Mouse (Mus musculus): Measurements from ENCODE around the gene Ica1l. TPM values are rescaled to one million over a fixed set of nuclear protein-coding genes. Genes with fewer than 3 reads are reported as not detected.
"Not testable (repeated sequence)": the region's sequence is repeated elsewhere in the genome, so short reads cannot be mapped to it uniquely, and the experiment has no call there.

Gene Ica1l
- total RNA-seq (2021): 10 to 100 TPM; 37.0 to 38.6 TPM

- peak; percentile 50 to 60 for DNase-seq (ENCODE audit: low spot score in 2 of 2)
- intact Hi-C loops (cut with DNase I): no loop called here
Observed at GRCm38 (mm10) chr1:60042796-60043469, at the start of gene Ica1l. Gene Ica1l, minus strand, starts transcription at chr1:60043184.

- no peak for DNase-seq (ENCODE audit: low spot score in 2 of 2)
- intact Hi-C loops (cut with DNase I): no loop called here
Observed at GRCm38 (mm10) chr1:60076411-60076810, 33.4 kb upstream of the Ica1l start.

GRCm38 (mm10) chr1:60075590-60075989, 32.6 kb upstream of the Ica1l start:
- no peak for DNase-seq (ENCODE audit: low spot score in 2 of 2)
- intact Hi-C loops (cut with DNase I): no loop called here

GRCm38 (mm10) chr1:60074935-60075334, 32.0 kb upstream of the Ica1l start:
- intact Hi-C loops (cut with DNase I): no loop called here
- DNase-seq (ENCODE audit: low spot score in 2 of 2): no peak

DNA sequence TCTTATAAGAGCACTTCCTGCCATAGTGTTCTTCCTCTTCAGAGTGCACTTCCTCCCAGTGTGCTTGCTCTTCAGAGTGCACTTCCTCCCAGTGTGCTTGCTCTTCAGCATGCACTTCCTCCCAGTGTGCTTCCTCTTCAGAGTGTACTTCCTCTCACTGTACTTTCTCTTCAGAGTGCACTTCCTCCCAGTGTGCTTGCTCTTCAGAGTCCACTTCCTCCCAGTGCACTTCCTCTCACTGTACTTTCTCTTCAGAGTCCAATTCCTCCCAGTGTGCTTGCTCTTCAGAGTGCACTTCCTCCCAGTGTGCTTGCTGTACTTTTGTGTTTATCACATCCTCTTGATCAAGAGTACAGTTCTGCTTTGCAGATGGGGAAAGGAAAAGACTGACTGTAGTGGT, 27.7 kb upstream of the Ica1l start:
- intact Hi-C loops (cut with DNase I); DNase-seq (ENCODE audit: low spot score in 2 of 2): not testable (repeated sequence)

- no peak for DNase-seq (ENCODE audit: low spot score in 2 of 2)
- intact Hi-C loops (cut with DNase I): no loop called here
Observed at GRCm38 (mm10) chr1:60056310-60056709, 13.3 kb upstream of the Ica1l start.

- intact Hi-C loops (cut with DNase I): no loop called here
- DNase-seq (ENCODE audit: low spot score in 2 of 2): no peak
Observed at GRCm38 (mm10) chr1:60054659-60055058, 11.7 kb upstream of the Ica1l start.

DNA sequence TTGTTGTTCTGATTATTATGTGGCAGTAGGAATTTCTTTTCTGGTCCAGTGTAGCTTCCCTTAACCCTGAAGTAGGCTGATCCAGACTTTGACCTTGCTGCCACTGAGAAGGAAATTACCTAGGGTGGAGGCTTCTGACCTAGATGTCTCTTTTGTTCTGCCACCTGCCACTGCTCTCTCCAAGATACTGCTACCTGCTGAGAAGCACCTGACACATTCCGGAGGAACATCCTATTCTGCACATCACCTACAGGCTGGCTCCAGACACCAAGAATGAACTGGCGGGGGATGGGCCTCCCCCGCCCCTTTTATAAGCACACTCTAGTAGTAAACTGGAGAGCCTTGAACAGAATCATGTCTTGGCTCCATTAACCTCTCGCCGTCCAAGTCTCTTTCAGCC, 4.5 kb upstream of the Ica1l start:
- intact Hi-C loops (cut with DNase I); DNase-seq (ENCODE audit: low spot score in 2 of 2): not testable (repeated sequence)

DNA sequence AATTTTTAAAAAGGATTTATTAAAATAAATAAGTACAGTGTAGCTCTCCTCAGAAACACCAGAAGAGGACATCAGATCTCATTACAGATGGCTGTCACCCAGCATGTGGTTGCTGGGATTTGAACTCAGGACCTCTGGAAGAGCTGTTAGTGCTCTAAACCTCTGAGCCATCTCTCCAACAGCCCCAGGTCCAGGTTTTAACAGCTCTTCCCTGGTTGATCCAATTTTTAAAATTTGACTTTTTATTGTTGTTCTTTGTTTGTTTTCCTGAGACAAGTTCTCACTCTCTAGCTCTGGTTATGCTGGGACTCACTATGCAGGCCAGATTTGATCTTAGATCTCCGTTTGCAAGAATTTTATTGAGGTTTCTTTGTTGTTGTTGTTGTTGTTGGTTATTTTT, 1.6 kb upstream of the Ica1l start:
- intact Hi-C loops (cut with DNase I): no loop called here
- DNase-seq (ENCODE audit: low spot score in 2 of 2): no peak

- intact Hi-C loops (cut with DNase I): no loop called here
- no peak for DNase-seq (ENCODE audit: low spot score in 2 of 2)
Observed at GRCm38 (mm10) chr1:60042398-60042795, 587 bp downstream of the Ica1l start.

DNA sequence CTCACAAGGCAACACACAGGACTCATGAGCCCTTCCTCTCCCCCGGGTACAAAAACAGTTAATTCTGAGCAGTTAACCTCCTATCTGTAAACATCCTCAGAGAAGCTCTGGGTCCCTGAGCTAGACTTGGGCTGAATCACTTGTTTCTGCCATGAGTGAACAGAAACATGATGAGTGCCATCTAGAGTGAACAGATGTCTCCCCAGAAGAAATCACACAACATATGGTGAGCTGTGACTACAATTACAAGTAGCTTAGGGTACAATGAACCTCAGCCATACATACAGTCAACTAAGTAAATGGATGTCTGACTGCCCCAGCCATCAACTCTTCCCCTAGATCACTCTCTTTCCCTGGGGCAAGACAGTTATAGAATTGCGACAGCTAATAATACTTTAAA, 7.9 kb downstream of the Ica1l start:
- intact Hi-C loops (cut with DNase I): no loop called here
- peak in 1 of 2 experiments; percentile 17 for DNase-seq (ENCODE audit: low spot score in 2 of 2)

- intact Hi-C loops (cut with DNase I): no loop called here
- no peak for DNase-seq (ENCODE audit: low spot score in 2 of 2)
Observed at GRCm38 (mm10) chr1:60017031-60017469, 25.9 kb downstream of the Ica1l start.

DNA sequence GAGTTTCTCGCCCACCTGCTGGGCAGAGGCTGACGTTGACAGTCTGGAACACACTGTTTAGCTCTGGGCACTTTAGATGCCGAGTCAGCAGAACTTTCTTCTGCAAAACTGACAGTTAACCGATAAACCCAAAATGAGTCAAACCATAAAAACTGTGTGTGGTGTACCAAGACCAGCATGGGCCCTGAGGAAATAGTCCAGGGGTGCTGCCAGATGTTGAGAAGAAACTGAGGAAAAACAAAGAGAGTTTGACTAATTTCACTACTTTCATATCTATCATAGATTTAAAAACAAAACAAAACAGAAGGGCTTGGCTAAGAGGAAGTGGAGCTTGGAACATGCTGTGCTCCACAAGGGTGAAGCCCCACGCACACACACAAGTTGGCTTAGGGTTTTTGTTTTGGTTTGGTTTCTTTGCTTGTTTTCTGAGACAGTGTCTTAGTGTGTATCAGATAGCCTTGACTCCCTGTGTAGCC, 26.8 kb downstream of the Ica1l start:
- no peak for DNase-seq (ENCODE audit: low spot score in 2 of 2)
- intact Hi-C loops (cut with DNase I): no loop called here

DNA sequence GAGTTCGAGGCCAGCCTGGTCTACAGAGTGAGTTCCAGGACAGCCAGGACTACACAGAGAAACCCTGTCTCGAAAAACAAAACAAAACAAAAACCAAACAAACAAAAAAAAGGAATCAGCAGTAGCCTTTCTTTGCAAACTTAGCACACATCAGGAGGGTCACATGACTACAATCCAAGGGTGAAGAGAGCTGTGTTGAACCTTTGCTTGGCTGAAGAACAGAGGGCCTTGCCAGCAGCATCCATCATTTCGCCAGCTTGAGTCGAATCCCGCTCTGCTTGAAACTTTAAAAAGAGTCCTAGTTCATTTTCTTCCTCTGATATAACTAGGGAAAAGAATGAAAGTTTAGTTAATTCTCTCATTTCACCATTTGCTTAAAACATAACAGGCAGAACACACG, 27.5 kb downstream of the Ica1l start:
- intact Hi-C loops (cut with DNase I): no loop called here
- DNase-seq (ENCODE audit: low spot score in 2 of 2): no peak

DNA sequence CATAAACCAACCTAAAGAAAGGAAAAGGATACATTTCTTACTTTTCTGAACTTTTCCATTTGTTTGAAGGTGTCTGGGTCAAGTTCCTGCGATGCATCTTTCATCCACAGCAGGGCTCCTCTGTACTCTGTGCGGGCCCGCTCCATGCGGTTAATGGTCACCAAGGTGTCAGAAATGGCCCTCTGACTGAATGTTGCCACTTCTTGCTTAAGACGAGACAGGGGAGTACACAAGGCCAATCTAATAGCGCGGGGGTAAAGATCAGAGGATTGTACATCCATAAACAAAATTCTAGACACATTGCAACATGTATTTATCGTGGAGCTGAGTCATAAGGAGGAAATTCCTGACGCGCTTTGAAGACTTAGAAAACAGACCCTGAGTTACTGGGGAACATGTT, 29.2 kb downstream of the Ica1l start:
- intact Hi-C loops (cut with DNase I): no loop called here
- no peak for DNase-seq (ENCODE audit: low spot score in 2 of 2)

DNA sequence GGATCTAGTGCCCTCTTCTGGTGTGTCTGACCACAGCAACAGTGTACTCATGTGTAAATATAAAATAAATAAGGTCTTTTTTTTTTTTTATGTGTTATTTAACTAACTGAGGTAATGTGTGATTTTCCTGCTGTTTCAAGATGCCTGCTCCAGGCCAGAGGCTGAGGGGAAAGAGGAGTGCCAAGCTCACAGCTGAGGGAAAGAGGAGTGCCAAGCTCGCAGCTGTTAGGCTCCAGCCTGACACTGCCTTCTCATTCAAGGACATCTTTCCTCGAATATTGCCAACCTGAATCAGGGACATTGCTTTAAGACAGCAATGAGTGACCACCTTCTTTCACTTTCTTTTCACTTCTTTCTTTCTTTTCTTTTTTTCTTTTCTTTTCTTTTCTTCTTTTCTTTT, 34.2 kb downstream of the Ica1l start:
- no peak for DNase-seq (ENCODE audit: low spot score in 2 of 2)
- intact Hi-C loops (cut with DNase I): no loop called here

DNA sequence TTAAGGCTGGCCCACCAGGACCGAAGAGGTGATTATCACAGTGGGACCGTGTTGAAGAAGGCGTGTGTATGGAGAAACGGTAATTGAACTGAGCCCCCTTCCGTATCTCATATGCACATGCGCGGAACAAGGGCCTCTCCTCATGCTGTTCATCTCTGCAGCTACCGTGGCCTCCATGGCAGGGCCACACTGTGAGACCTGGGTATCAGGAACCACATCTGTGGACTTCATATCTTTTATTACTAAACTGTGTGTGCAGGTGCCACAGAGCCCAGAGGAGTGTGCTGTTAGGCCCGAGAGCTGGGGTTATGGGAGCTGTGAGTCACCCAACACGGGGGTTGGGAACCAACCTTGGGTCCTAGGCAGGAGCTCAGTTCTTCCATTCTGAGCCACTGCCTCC, 35.6 kb downstream of the Ica1l start:
- no peak for DNase-seq (ENCODE audit: low spot score in 2 of 2)
- intact Hi-C loops (cut with DNase I): no loop called here

DNA sequence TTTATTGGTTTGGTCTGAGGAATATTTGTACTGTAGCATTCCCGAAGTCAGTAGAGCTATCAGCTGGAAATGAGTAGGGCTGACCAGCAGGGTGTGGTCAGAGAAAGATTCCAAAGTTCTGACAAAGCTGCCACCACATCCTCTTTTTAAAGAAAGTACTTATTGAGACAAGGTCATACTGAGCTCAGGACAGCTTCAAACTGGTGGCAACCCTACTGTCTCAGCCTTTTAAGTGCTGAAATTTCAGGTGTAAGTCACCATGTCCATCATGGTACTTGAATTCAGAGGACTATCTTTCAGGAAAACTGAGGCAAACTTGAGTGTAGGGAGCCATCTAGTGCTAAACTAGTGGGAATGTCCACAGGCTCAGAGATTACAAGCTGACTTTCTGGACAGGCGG, 42.7 kb downstream of the Ica1l start:
- intact Hi-C loops (cut with DNase I): loop anchor here (2.0 kb wide), 1 partner anchor 116 kb away; no protein-coding TSS in a partner anchor
- DNase-seq (ENCODE audit: low spot score in 2 of 2): no peak

GRCm38 (mm10) chr1:59997352-59997751, 45.6 kb downstream of the Ica1l start:
- intact Hi-C loops (cut with DNase I): no loop called here
- no peak for DNase-seq (ENCODE audit: low spot score in 2 of 2)

GRCm38 (mm10) chr1:59995646-59996045, 47.3 kb downstream of the Ica1l start:
- no peak for DNase-seq (ENCODE audit: low spot score in 2 of 2)
- intact Hi-C loops (cut with DNase I): no loop called here

DNA sequence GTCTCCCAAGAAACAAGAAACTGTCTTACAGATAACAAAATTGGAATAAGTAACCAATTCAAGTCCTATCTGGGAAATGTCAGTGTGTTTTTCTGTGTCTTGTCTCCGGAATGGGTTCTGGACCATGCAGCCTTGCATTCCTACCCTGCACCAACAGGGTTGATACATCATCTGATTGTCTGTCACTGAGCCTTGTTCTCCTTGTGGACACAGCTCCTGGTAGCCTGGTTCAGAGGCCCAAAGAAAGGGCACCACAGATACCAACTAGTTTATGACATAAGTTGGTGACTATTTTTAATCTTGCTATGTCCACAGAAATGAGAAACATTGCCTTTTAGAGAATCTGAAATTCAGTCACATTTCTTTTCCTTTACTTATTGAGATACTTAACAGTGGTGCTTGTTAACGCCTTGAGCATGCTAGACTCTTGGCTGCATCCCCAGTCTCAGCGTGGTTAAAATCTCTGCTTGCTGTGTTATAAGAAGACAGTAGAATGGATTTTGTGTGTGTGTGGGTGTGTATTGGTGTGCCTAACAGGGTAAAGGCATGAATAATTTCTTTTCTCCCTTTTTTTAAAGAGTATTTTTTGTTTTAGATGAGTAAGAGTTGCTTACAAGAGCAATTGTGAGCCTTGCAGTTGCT, 55.5 kb downstream of the Ica1l start:
- DNase-seq (ENCODE audit: low spot score in 2 of 2): peak; percentile 44 to 61
- intact Hi-C loops (cut with DNase I): no loop called here
